In genomic region chr13:5803540-5804380, GRCm38 (mm10) we compare ENCODE assay signal across 8 mouse cellular contexts. TPM values are rescaled to one million over a fixed set of nuclear protein-coding genes. Genes with fewer than 3 reads are reported as not detected.
DNase-seq lines count a peak whose midpoint lies in the region; ATAC-seq lines count a peak whose summit lies in the region.

No protein-coding gene starts in this region.

- no peak overlapping the region for H3K4me3 ChIP-seq in embryonic facial prominence, embryonic 14.5 days (ENCODE audit: low read depth, low read length)
- no peak overlapping the region for H3K4me3 ChIP-seq in heart, embryonic 15.5 days
- H3K4me3 ChIP-seq in liver, embryonic 11.5 days (ENCODE audit: low read depth, low read length): no peak overlapping the region

- no peak overlapping the region for H3K9ac ChIP-seq in embryonic facial prominence, embryonic 14.5 days (ENCODE audit: low read depth, low read length)
- H3K9ac ChIP-seq in heart, embryonic 15.5 days: no peak overlapping the region
- H3K9ac ChIP-seq in liver, embryonic 11.5 days (ENCODE audit: low read depth, low read length): no peak overlapping the region

- H3K4me2 ChIP-seq in embryonic facial prominence, embryonic 14.5 days (ENCODE audit: low read depth, low read length): no peak overlapping the region
- H3K4me2 ChIP-seq in heart, embryonic 15.5 days: no peak overlapping the region
- H3K4me2 ChIP-seq in liver, embryonic 11.5 days: peak overlapping the region; percentile 22

- peak overlapping the region; percentile 46; the same call in 1 of the 2 replicates for H3K27ac ChIP-seq in embryonic facial prominence, embryonic 14.5 days (replicated peaks; ENCODE audit: low read depth, low read length)
- H3K27ac ChIP-seq in heart, embryonic 15.5 days: peak overlapping the region; percentile 81
- H3K27ac ChIP-seq in liver, embryonic 11.5 days (ENCODE audit: low read depth, low read length): peak overlapping the region; percentile 57

- no peaks in the 10 kb centered on the region for H3K36me3 ChIP-seq in embryonic facial prominence, embryonic 14.5 days (ENCODE audit: control insufficient read depth, insufficient read depth, low read length)
- no peaks in the 10 kb centered on the region for H3K36me3 ChIP-seq in heart, embryonic 15.5 days
- H3K36me3 ChIP-seq in liver, embryonic 11.5 days (ENCODE audit: control insufficient read depth, insufficient read depth, low read length): no peaks in the 10 kb centered on the region
- no peaks in the 10 kb centered on the region for H3K36me3 ChIP-seq in splenic B cell, adult 2 months (ENCODE audit: control insufficient read depth, insufficient read depth, low read length, poor library complexity, severe bottlenecking)

- DNase-seq in 3134 (ENCODE audit: extremely low read depth, insufficient read length, low spot score) (peak; percentile 75), ES-CJ7 (ENCODE audit: low read depth, low spot score) (peak; percentile 76)
- DNase-seq in embryonic facial prominence, embryonic 14.5 days (ENCODE audit: low spot score): peak; percentile 70
- no peak for DNase-seq in liver, embryonic 11.5 days (ENCODE audit: low spot score)
- peak; percentile 66 for DNase-seq in splenic B cell, adult 2 months (ENCODE audit: low read depth, low spot score)
- DNase-seq in spleen, postnatal 36 days (ENCODE audit: low spot score in 2 of 2): no peak
- DNase-seq in spleen, adult 18-20 months: no peak

- no peaks in the 10 kb centered on the region for H3K9me3 ChIP-seq in embryonic facial prominence, embryonic 14.5 days (ENCODE audit: control insufficient read depth, low read length)
- H3K9me3 ChIP-seq in heart, embryonic 15.5 days (replicated peaks): no peaks in the 10 kb centered on the region
- no peaks in the 10 kb centered on the region for H3K9me3 ChIP-seq in liver, embryonic 11.5 days (ENCODE audit: control insufficient read depth, low read length)

- H3K4me1 ChIP-seq in embryonic facial prominence, embryonic 14.5 days (ENCODE audit: control insufficient read depth, insufficient read depth, low read length): no peaks in the 10 kb centered on the region
- peaks cover 29% of the 10 kb centered on the region for H3K4me1 ChIP-seq in heart, embryonic 15.5 days (replicated peaks)
- H3K4me1 ChIP-seq in liver, embryonic 11.5 days (replicated peaks; ENCODE audit: control insufficient read depth, insufficient read depth, low read length): peaks cover 5% of the 10 kb centered on the region; the same call in 1 of the 2 replicates

- no peak for ATAC-seq in embryonic facial prominence, embryonic 14.5 days (ENCODE audit: low read depth)
- peak; percentile 86 for ATAC-seq in heart, embryonic 15.5 days (replicated peaks; ENCODE audit: insufficient number of reproducible peaks, insufficient read depth, low FRiP score, low read depth)
- 0 out of 2 replicates have a peak, but pooled peaks have one; percentile 32 for ATAC-seq in liver, embryonic 11.5 days (replicated peaks; ENCODE audit: low FRiP score)

- WGBS in embryonic facial prominence, embryonic 14.5 days: 13% methylated on average over 6 of the region's 6 CpGs
- WGBS in heart, embryonic 15.5 days: 15% methylated on average over 6 of the region's 6 CpGs
- 17% methylated on average over 6 of the region's 6 CpGs for WGBS in liver, embryonic 11.5 days

- H3K27me3 ChIP-seq in embryonic facial prominence, embryonic 14.5 days (replicated peaks; ENCODE audit: control insufficient read depth, insufficient read depth, low read length): no peaks in the 10 kb centered on the region
- H3K27me3 ChIP-seq in heart, embryonic 15.5 days: no peaks in the 10 kb centered on the region
- no peaks in the 10 kb centered on the region for H3K27me3 ChIP-seq in liver, embryonic 11.5 days (replicated peaks; ENCODE audit: control insufficient read depth, insufficient read depth, low read length)
- H3K27me3 ChIP-seq in splenic B cell, adult 2 months (ENCODE audit: control insufficient read depth, insufficient read depth, low read length, poor library complexity, severe bottlenecking): no peaks in the 10 kb centered on the region

RNA-seq across cellular contexts. Expression of gene Klf6, which starts 57.5 kb away (rescaled TPM):
- 85.0 and 86.1 TPM in 2 replicates for polyA plus RNA-seq in embryonic facial prominence, embryonic 14.5 days (2014; fragmentation: Nextera tagmentation; extraction: Ambion mirVana)
- polyA plus RNA-seq in heart, embryonic 15.5 days (2015; fragmentation: Nextera tagmentation; extraction: Ambion mirVana): 75.0 and 80.9 TPM in 2 replicates
- polyA plus RNA-seq in liver, embryonic 11.5 days (2014; fragmentation: Nextera tagmentation; extraction: Ambion mirVana): 25.7 and 31.5 TPM in 2 replicates

Comparison
In these comparisons a context has a peak if more than half of its experiments do, and no peak if none do; other contexts are left out.
1. DNase-seq: peak in 3134 (single experiment), ES-CJ7 (single experiment), embryonic facial prominence, embryonic 14.5 days (single experiment) and splenic B cell, adult 2 months (single experiment); none in liver, embryonic 11.5 days (single experiment), spleen, postnatal 36 days (0 of 2) and spleen, adult 18-20 months (0 of 2).
2. Peak in every context shown above with its lines, with median percentiles within 50 percentile points of each other: H3K27ac ChIP-seq.